ENCODE assay signal across 22 mouse cellular contexts in genomic region chr10:122724692-122725091, GRCm38 (mm10). TPM values are rescaled to one million over a fixed set of nuclear protein-coding genes. Genes with fewer than 3 reads are reported as not detected.
DNase-seq lines count a peak whose midpoint lies in the region; ATAC-seq lines count a peak whose summit lies in the region.
"Had no signal": no experiment of that assay in that cellular context is flagged by ENCODE, and none has a peak within 500 bp of the region (broad histone marks: within the 10 kb centered on the region; RNA-seq: fewer than 3 reads in every experiment).

No protein-coding gene starts in this region.

- H3K4me1 ChIP-seq in forebrain, embryonic 16.5 days (replicated peaks; ENCODE audit: control insufficient read depth, insufficient read depth, low read length), result no peaks in the 10 kb centered on the region
- no peaks in the 10 kb centered on the region for H3K4me1 ChIP-seq in forebrain, embryonic 15.5 days
- H3K4me1 ChIP-seq in liver, embryonic 11.5 days (replicated peaks; ENCODE audit: control insufficient read depth, insufficient read depth, low read length), result no peaks in the 10 kb centered on the region
- H3K4me1 ChIP-seq: limb, embryonic 13.5 days; liver, embryonic 13.5 days; midbrain, embryonic 12.5 days had no signal

- no peaks in the 10 kb centered on the region for H3K9me3 ChIP-seq in forebrain, embryonic 16.5 days (ENCODE audit: control insufficient read depth, low read length)
- H3K9me3 ChIP-seq in forebrain, embryonic 15.5 days, result no peaks in the 10 kb centered on the region
- H3K9me3 ChIP-seq in liver, embryonic 11.5 days (ENCODE audit: control insufficient read depth, low read length), result no peaks in the 10 kb centered on the region
- H3K9me3 ChIP-seq: heart, embryonic 13.5 days; limb, embryonic 13.5 days; liver, embryonic 13.5 days; midbrain, embryonic 12.5 days had no signal

- intact Hi-C loops in left cerebral cortex, postnatal 25 days (cut with DNase I), result no loop called here

- no peaks in the 10 kb centered on the region for H3K36me3 ChIP-seq in forebrain, embryonic 16.5 days (ENCODE audit: control insufficient read depth, insufficient read depth)
- no peaks in the 10 kb centered on the region for H3K36me3 ChIP-seq in forebrain, embryonic 15.5 days
- H3K36me3 ChIP-seq in liver, embryonic 11.5 days (ENCODE audit: control insufficient read depth, insufficient read depth, low read length), result no peaks in the 10 kb centered on the region
- H3K36me3 ChIP-seq: heart, embryonic 13.5 days; limb, embryonic 13.5 days; liver, embryonic 13.5 days; midbrain, embryonic 12.5 days had no signal

- WGBS in forebrain, embryonic 16.5 days, result 79% methylated on average over 4 of the region's 4 CpGs
- WGBS in forebrain, embryonic 15.5 days, result 86% methylated on average over 4 of the region's 4 CpGs
- WGBS in liver, embryonic 11.5 days, result 81% methylated on average over 4 of the region's 4 CpGs

- no peak overlapping the region for H3K9ac ChIP-seq in forebrain, embryonic 16.5 days (replicated peaks; ENCODE audit: low read depth, low read length)
- H3K9ac ChIP-seq in forebrain, embryonic 15.5 days (replicated peaks), result no peak overlapping the region
- H3K9ac ChIP-seq in liver, embryonic 11.5 days (ENCODE audit: low read depth, low read length), result no peak overlapping the region
- H3K9ac ChIP-seq: heart, embryonic 13.5 days; limb, embryonic 13.5 days; liver, embryonic 13.5 days; midbrain, embryonic 12.5 days had no signal

- no peaks in the 10 kb centered on the region for H3K27me3 ChIP-seq in forebrain, embryonic 16.5 days (replicated peaks; ENCODE audit: control insufficient read depth, insufficient read depth, low read length)
- no peaks in the 10 kb centered on the region for H3K27me3 ChIP-seq in forebrain, embryonic 15.5 days
- H3K27me3 ChIP-seq in liver, embryonic 11.5 days (replicated peaks; ENCODE audit: control insufficient read depth, insufficient read depth, low read length), result no peaks in the 10 kb centered on the region
- H3K27me3 ChIP-seq: heart, embryonic 13.5 days; limb, embryonic 13.5 days; liver, embryonic 13.5 days; midbrain, embryonic 12.5 days had no signal

- no peak overlapping the region for H3K4me3 ChIP-seq in forebrain, embryonic 16.5 days (replicated peaks; ENCODE audit: low read length)
- no peak overlapping the region for H3K4me3 ChIP-seq in forebrain, embryonic 15.5 days
- H3K4me3 ChIP-seq in liver, embryonic 11.5 days (ENCODE audit: low read depth, low read length), result no peak overlapping the region
- H3K4me3 ChIP-seq: heart, embryonic 13.5 days; limb, embryonic 13.5 days; liver, embryonic 13.5 days; midbrain, embryonic 12.5 days had no signal

- ATAC-seq in forebrain, embryonic 16.5 days, result peak; percentile 8; the same call in 1 of the 2 replicates
- ATAC-seq in forebrain, embryonic 15.5 days (replicated peaks), result no peak
- no peak for ATAC-seq in liver, embryonic 11.5 days (replicated peaks; ENCODE audit: low FRiP score)
- ATAC-seq: hindbrain, postnatal 0 days; intestine, embryonic 16.5 days had no signal

- DNase-seq in layer of hippocampus, adult 8-10 months (ENCODE audit: low spot score in 2 of 2), result peak; percentile 41 to 45
- DNase-seq in layer of hippocampus, postnatal 36 days, result no peak
- peak; percentile 91 for DNase-seq in brain, adult 2 months (ENCODE audit: low read depth, low spot score)
- peak; percentile 62 to 95 for DNase-seq in left cerebral cortex, postnatal 25 days (ENCODE audit: low spot score in 2 of 2)
- no peak for DNase-seq in liver, embryonic 11.5 days (ENCODE audit: low spot score)
- DNase-seq: adrenal gland, postnatal 10 days; cerebellum, adult 9-10 months; gastrocnemius, postnatal 14 days; heart, adult 11 months; heart, postnatal 14 days; kidney, postnatal 25 days; liver, embryonic 13.5 days; lung, adult 2 months; right cerebral cortex, postnatal 25 days; thymus, postnatal 25 days had no signal

- H3K4me2 ChIP-seq in forebrain, embryonic 16.5 days (ENCODE audit: low read length), result no peak overlapping the region
- H3K4me2 ChIP-seq in forebrain, embryonic 15.5 days (replicated peaks), result no peak overlapping the region
- no peak overlapping the region for H3K4me2 ChIP-seq in liver, embryonic 11.5 days
- H3K4me2 ChIP-seq: heart, embryonic 13.5 days; limb, embryonic 13.5 days; liver, embryonic 13.5 days; midbrain, embryonic 12.5 days had no signal

- H3K27ac ChIP-seq in forebrain, embryonic 16.5 days (ENCODE audit: low read length), result no peak overlapping the region
- no peak overlapping the region for H3K27ac ChIP-seq in forebrain, embryonic 15.5 days (replicated peaks)
- no peak overlapping the region for H3K27ac ChIP-seq in liver, embryonic 11.5 days (ENCODE audit: low read depth, low read length)
- H3K27ac ChIP-seq: heart, embryonic 13.5 days; hindbrain, postnatal 0 days; limb, embryonic 13.5 days; liver, embryonic 13.5 days; midbrain, embryonic 12.5 days had no signal

RNA-seq across cellular contexts. Expression of gene Ppm1h, which starts 46.1 kb away (rescaled TPM):
- polyA plus RNA-seq in forebrain, embryonic 16.5 days (2015; fragmentation: Nextera tagmentation; extraction: Ambion mirVana), result 10.7 and 12.2 TPM in 2 replicates
- polyA plus RNA-seq in forebrain, embryonic 15.5 days (2015; fragmentation: Nextera tagmentation; extraction: Ambion mirVana), result 10.0 and 10.7 TPM in 2 replicates
- 10 to 100 TPM; 67.7 to 79.8 (median 72.7) TPM for total RNA-seq in layer of hippocampus, adult 8-10 months (2022)
- total RNA-seq in layer of hippocampus, postnatal 36 days (2021), result 10 to 100 TPM; 74.1 to 77.7 TPM
- total RNA-seq in left cerebral cortex, postnatal 25 days (2021), result 100 to 1,000 TPM in 1 of 2 experiments, 10 to 100 TPM in 1; 93.9 to 111 TPM
- 1.8 and 2.1 TPM in 2 replicates for polyA plus RNA-seq in liver, embryonic 11.5 days (2014; fragmentation: Nextera tagmentation; extraction: Ambion mirVana)

Comparison
In these comparisons a context has a peak if more than half of its experiments do, and no peak if none do; other contexts are left out.
1. DNase-seq: peak in layer of hippocampus, adult 8-10 months (2 of 2), brain, adult 2 months (single experiment) and left cerebral cortex, postnatal 25 days (2 of 2); none in layer of hippocampus, postnatal 36 days (0 of 2) and liver, embryonic 11.5 days (single experiment).